Mouse (Mus musculus): ENCODE data around the gene Selenok. TPM values are rescaled to one million over a fixed set of nuclear protein-coding genes. Genes with fewer than 3 reads are reported as not detected.

Selenok gene
- polyA plus RNA-seq, 1 experiment from 2014 or later = 231 TPM

DNA sequence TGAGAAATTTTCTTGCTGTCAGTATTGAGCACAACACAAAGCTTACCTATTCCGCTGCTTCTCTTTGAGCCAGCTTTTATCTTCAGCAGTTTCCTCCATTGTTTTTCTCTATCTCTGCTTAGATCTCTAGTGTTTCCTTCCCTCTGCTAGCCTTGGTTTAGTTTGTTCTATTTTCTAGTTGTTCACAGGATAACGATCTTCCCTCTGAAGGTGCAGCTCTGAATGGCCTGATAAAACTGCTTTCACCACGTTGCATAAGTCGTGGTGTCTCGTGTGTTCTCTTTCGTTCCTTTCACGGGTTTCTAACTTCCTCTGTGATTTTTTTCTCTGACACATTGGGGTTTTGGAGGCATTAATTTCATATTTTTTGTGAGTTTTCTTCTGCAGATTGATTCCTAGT lies 56.3 kb downstream of the Selenok start:
- Histone ChIP-seq H3K9me3 (no peaks in the 10 kb centered on the region), H3K4me3 (no peak overlapping the region), H3K36me3 (no peaks in the 10 kb centered on the region), H3K27ac (no peak overlapping the region), H3K27me3 (ENCODE audit: insufficient read depth, poor library complexity, severe bottlenecking) (no peaks in the 10 kb centered on the region), H3K4me1 (no peaks in the 10 kb centered on the region)
- DNase-seq (ENCODE audit: low spot score) = no peak
- 53% methylated on average over 7 of the region's 7 CpGs for WGBS

Small RNAs within 50 kb of the gene (microRNA-seq; reads per million reads assigned to microRNA genes)
- not detected for gene Mir6947

Other genes with a start within 250 kb of the Selenok start
- 1.1 and 1.3 TPM in 2 replicates for gene Cacna2d3, start 246.4 kb upstream of the Selenok start, polyA plus RNA-seq (2016; fragmentation: Nextera tagmentation; extraction: Ambion mirVana)
- gene Actr8, start 10.0 kb downstream of the Selenok start, polyA plus RNA-seq (2016; fragmentation: Nextera tagmentation; extraction: Ambion mirVana) = 62.4 and 65.1 TPM in 2 replicates
- 0.32 and 0.69 TPM in 2 replicates for gene Il17rb, start 40.6 kb downstream of the Selenok start, polyA plus RNA-seq (2016; fragmentation: Nextera tagmentation; extraction: Ambion mirVana)
- 0.30 and 0.34 TPM in 2 replicates for gene Chdh, start 40.7 kb downstream of the Selenok start, polyA plus RNA-seq (2016; fragmentation: Nextera tagmentation; extraction: Ambion mirVana)